Mouse (Mus musculus): ENCODE results near the gene Arhgap11a.

Arhgap11a gene

GRCm38 (mm10) chr2:113817681-113818606, 30.5 kb downstream of the Arhgap11a start:
- no peak for DNase-seq (ENCODE audit: low read depth, low spot score)

DNA sequence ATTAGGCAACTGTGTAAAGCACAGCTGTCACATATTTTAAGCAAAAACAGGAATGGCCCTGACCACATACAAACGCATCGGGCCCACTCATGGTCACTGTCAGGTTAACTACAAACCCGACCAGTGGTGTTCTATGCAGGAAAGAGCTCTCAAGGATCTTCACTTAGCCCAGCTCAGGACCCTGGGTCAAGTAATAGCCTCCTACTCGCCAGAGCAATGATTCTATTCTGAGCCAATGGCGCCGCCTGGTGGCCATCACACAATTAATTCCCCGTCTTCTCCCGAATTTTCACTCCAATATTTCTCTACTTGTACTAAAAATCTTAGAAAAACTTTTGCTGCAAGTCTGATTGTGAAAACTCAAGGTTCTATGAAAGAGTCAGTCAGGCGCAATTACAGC, 40.8 kb downstream of the Arhgap11a start:
- DNase-seq (ENCODE audit: low read depth, low spot score): no peak

DNA sequence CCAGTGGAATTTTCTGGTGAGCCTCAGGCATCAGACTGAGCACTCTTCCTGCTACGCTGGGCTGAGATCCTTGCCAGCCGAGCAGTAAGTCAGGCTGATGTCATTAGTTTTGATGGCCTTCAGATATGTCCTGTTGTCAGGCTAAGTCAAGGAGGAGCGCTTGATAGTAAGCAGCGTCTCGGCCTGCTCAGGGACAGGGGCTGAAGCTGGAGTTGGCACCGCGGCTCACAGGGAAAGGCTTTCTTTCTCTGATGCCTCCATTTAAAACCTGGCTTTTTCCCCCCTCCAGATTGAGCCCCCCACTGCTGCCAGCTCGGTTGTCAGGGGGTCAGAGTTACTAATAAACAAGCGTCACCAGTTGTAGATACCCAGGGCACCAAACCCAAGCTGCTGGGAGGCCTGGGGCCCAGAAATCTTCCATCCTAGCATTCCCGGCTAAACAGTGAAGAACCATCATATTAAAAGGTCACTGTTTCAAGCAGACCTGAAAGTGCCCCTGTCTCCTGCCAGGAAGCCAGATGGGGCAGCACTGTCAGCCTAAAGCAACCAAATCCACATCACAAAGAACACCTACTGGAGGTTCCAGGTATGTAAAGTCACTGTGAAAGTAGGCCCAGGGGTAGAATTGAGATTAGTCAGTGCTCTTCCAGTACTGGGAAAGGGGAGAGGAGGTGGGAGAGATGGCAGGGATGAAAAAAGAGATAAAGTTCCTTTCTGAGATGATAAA, 41.4 kb downstream of the Arhgap11a start:
- no peak for DNase-seq (ENCODE audit: low read depth, low spot score)

DNA sequence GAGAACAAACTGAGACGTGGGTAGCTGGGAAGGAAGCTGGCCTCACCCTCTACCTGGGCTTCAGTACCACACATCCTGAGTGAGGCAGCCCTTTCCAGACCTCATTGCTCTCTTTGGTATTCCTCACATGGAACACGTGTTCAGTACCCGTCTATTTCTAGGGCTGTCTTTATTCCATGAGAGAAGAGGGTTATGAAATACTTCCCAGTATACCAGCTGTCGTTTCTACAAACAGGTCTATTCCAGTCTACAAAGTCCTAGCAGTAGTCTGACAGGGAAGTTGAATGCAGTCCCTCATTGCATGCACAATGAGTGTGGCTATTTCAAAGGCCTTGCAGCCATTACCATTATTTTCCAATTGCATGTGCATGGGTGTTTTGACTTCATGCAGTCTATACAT, 42.7 kb downstream of the Arhgap11a start:
- DNase-seq (ENCODE audit: low read depth, low spot score): no peak

- no peak for DNase-seq (ENCODE audit: low read depth, low spot score)
Measured at GRCm38 (mm10) chr2:113803753-113804152, 44.7 kb downstream of the Arhgap11a start.

DNA sequence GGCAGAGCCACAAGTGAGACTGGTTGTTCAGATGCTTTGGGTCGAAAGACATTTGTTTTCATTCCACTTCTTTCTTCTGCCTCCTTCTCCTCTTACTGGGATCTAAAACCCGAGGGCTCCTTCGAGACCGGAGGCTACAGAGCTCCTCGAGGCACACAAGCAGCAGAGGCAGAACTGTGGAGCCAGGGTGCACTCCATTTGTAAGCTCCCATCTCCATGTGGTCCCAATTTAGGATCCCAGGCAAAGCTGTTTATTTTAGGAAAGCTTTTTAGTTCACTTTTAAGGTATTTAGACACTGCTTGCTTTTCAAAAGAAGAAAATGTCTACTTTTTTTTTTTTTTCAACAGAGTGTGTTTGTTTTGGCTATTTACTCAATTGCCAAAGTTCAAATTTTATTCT, 47.6 kb downstream of the Arhgap11a start:
- DNase-seq (ENCODE audit: low read depth, low spot score): no peak

DNA sequence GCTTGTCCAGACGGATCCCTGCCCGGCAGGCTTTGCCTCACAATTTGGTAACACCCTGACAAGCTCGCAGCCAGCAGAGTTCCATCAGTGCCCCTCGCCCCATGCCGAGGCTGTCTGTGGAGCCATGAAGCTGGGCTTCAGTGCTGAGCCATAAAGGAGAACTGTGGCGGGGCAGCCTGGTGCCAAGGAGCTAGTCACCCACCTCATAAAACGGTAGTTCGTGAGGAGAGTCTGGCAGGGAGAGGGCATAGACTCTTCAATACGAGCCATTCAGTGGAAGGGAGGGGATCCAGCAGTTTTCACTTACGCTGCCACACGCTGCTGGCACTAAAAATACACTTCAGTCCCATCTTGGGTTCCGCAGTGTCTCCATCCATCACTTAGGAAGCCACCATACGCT, 49.9 kb downstream of the Arhgap11a start:
- no peak for DNase-seq (ENCODE audit: low read depth, low spot score)

- no peak for DNase-seq (ENCODE audit: low read depth, low spot score)
Measured at GRCm38 (mm10) chr2:113795186-113795585, 53.3 kb downstream of the Arhgap11a start.

DNA sequence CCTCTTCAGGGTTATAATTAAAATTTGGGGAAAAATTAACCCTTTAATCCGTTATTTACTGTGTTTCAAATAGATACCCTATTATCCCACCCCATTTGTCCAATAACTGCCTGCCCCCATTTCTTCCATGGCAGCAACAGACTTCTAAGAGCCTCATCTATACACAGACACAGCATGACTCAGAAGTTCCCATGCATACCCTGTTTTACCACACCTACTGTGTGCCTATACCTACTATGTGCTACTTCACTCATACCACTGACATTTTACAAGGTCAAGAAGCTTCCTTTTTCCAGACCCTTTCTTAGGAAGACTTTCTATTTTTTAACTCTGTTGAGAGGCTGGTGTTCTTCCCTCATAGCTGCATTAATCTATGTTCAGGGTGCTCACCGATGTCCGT, 54.9 kb downstream of the Arhgap11a start:
- DNase-seq (ENCODE audit: low read depth, low spot score): no peak

- DNase-seq (ENCODE audit: low read depth, low spot score): no peak
Measured at GRCm38 (mm10) chr2:113788821-113789387, 59.6 kb downstream of the Arhgap11a start.

DNA sequence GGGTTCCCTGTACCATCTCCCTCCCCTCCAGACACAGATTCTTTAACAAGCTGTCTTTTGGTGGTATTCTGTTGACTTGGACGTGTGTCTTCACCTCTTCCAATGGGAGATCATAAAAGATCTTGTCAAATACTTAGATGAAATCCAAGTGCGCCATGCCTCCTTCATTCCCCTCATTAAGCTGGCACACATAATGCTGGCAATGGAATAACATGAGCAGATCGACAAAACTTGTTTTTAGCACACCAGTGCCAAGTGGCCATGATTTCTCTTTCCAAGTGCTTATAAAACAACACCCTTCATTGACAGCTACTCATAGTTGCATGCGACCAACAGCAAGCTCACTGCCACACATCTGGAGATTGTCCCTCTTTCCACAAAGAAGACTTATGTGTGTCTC, 60.6 kb downstream of the Arhgap11a start:
- no peak for DNase-seq (ENCODE audit: low read depth, low spot score)

GRCm38 (mm10) chr2:113784851-113785250, 63.6 kb downstream of the Arhgap11a start:
- DNase-seq (ENCODE audit: low read depth, low spot score): no peak

DNA sequence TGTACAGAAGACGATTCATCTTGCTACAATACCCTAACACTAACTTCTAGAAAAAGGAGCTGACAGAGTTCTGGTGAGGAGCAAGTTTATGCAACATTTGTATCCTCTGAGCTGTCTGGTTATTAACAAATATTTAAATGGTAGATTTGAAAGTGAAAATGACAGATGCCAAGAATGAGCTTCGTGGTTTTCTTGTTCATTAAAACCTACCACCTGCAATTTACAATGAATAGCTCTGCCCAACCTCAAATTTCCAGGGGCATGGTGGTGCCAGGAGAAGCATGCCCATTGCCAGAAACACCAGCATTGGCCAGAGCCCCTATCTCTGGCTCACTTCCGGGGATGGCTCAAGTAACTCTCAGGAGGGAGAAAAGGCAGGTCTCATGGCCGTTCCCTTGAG, 66.9 kb downstream of the Arhgap11a start:
- no peak for DNase-seq (ENCODE audit: low read depth, low spot score)
